Mouse (Mus musculus) midbrain, embryonic 11.5 days (tissue): ENCODE measurements at regions not wholly inside any gene's neighbourhood (a gene's known extent, or its start where the extent isn't known, plus 50 kb on each side); places are given as distances from the start of the nearest gene placed in this dataset.

Source experiments
- ATAC-seq: fragments of 200-750 bp; cut with Nextera tagmentation; 2 replicates; pipeline ENCODE4 v1.8.0; 2017; ENCODE audit warnings: moderate TSS enrichment, moderate library complexity; ENCODE audit not compliant: low FRiP score
- DNase-seq: peaks from one replicate; pipeline ENCODE4 v3.0.0; 2015; ENCODE audit warnings: low spot score; ENCODE audit errors: missing footprints
- H3K27ac ChIP-seq: fragments of 300-500 bp; sonication (generic); 2 replicates; pipeline ENCODE4 v1.5.1; 2014; ENCODE audit warnings: low read depth, low read length
- H3K27me3 ChIP-seq: fragments of 300-500 bp; sonication (generic); 2 replicates; pipeline ENCODE4 v1.6.1; 2014; ENCODE audit warnings: mild to moderate bottlenecking, low read length, moderate library complexity, mixed read lengths; ENCODE audit not compliant: control insufficient read depth, insufficient read depth
- H3K36me3 ChIP-seq: fragments of 300-500 bp; sonication (generic); 2 replicates; pipeline ENCODE4 v1.6.1; 2014; ENCODE audit warnings: mild to moderate bottlenecking, low read length, moderate library complexity, mixed read lengths; ENCODE audit not compliant: control insufficient read depth, insufficient read depth
- H3K4me1 ChIP-seq: fragments of 300-500 bp; sonication (generic); 2 replicates; pipeline ENCODE4 v1.6.1; 2014; ENCODE audit warnings: low read length; ENCODE audit not compliant: control insufficient read depth, insufficient read depth
- H3K4me2 ChIP-seq: fragments of 300-500 bp; sonication (generic); 2 replicates; pipeline ENCODE4 v1.6.1; 2014; ENCODE audit warnings: mild to moderate bottlenecking, moderate library complexity
- H3K4me3 ChIP-seq: fragments of 300-500 bp; sonication (generic); 2 replicates; pipeline ENCODE4 v1.5.1; 2014; ENCODE audit warnings: low read depth, low read length
- H3K9ac ChIP-seq: fragments of 300-500 bp; sonication (generic); 2 replicates; pipeline ENCODE4 v1.6.1; 2014; ENCODE audit warnings: low read length
- H3K9me3 ChIP-seq: fragments of 300-500 bp; sonication (generic); 2 replicates; pipeline ENCODE4 v1.6.1; 2016; ENCODE audit warnings: low read length; ENCODE audit not compliant: control insufficient read depth
- WGBS: fragments of 180-500 bp; shearing (Covaris S2); extraction: QIAGEN DNeasy Blood & Tissue Kit; methylation state at CpG from one replicate; pipeline ENCODE4 v1.1.7; 2014; 5-methylcytosine and 5-hydroxymethylcytosine counted together

- Histone ChIP-seq H3K27ac (no peak overlapping the region), H3K4me2 (no peak overlapping the region), H3K4me1 (no peaks in the 10 kb centered on the region), H3K9ac (no peak overlapping the region), H3K4me3 (no peak overlapping the region), H3K9me3 (no peaks in the 10 kb centered on the region), H3K36me3 (no peaks in the 10 kb centered on the region), H3K27me3 (no peaks in the 10 kb centered on the region)
- WGBS = 65% methylated on average over 4 of the region's 4 CpGs
- DNase-seq (no peak), ATAC-seq (no peak)
Observed at GRCm38 (mm10) chr13:42617844-42618243, 62.6 kb upstream of the Phactr1 start.

- no peaks in the 10 kb centered on the region for H3K9me3 ChIP-seq
- no peak overlapping the region for H3K4me3 ChIP-seq
- H3K36me3 ChIP-seq = no peaks in the 10 kb centered on the region
- ATAC-seq (no peak), DNase-seq (no peak)
- no peak overlapping the region for H3K27ac ChIP-seq
- H3K27me3 ChIP-seq = no peaks in the 10 kb centered on the region
- H3K4me1 ChIP-seq = no peaks in the 10 kb centered on the region
- no peak overlapping the region for H3K9ac ChIP-seq
- 94% methylated on average over 6 of the region's 6 CpGs for WGBS
- H3K4me2 ChIP-seq = no peak overlapping the region
Observed at GRCm38 (mm10) chr13:42619555-42620280, 60.7 kb upstream of the Phactr1 start.

GRCm38 (mm10) chr13:42623491-42623890 lies 56.9 kb upstream of the Phactr1 start:
- peak; percentile 88 for DNase-seq
- H3K9me3 ChIP-seq = no peaks in the 10 kb centered on the region

More at GRCm38 (mm10) chr13:42623491-42623890, 56.9 kb upstream of the Phactr1 start:
- Histone ChIP-seq H3K9ac (no peak overlapping the region), H3K4me1 (no peaks in the 10 kb centered on the region), H3K4me3 (no peak overlapping the region), H3K27me3 (no peaks in the 10 kb centered on the region), H3K36me3 (no peaks in the 10 kb centered on the region), H3K27ac (no peak overlapping the region), H3K4me2 (no peak overlapping the region)
- 51% methylated on average over 5 of the region's 5 CpGs for WGBS
- no peak for ATAC-seq
